Mouse (Mus musculus) cerebellum, postnatal 25 days (tissue): Measurements from ENCODE around the gene Sec24c.

Experiments
- DNase-seq, 2 experiments: peaks; one replicate each; pipeline ENCODE4 v3.0.0; 2021; ENCODE audit warnings: mixed read lengths in 2 of 2

Gene Sec24c

DNA sequence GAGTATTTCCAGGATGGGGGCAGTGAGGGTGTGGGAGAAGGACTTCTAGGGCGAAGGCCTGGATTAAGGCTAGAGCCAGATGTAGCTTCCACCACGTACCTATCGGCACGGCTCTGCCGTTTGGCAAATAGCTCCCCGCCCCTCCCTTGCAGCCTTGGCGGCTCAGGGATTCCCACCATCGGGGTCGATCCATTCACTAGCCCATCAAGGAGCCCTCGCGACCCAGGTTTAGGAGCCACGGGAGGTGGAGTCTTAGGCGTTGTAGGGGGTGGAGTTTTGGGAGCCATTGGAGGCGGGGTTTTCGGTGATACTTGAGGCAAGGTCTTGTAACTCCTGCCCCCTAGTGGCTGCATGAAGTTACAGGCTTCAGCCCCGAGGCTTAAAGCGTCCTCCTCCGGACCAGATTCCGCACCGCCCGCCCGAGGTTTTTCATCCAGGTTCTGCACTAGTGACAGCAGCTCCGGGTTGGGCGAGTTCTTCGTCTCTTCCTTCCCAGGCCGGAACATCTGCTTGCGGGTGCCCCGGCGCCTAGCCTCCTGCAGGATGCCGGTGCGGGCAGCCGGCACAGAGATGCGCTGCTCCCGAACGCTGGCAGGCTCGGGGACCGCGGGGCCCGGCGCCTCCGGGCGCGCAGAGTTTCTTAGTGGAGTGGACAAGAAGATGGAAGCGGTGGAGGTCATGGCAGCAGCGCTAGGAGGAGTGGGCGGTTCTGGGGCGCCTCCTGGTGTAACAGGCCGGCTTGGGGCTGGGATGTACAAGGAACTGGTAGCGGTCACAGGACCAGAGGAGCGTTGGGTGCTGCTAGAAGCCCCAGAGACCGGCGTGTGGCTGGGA is 13.1 kb upstream of the Sec24c start:
- DNase-seq, result peak; percentile 92 to 95

DNA sequence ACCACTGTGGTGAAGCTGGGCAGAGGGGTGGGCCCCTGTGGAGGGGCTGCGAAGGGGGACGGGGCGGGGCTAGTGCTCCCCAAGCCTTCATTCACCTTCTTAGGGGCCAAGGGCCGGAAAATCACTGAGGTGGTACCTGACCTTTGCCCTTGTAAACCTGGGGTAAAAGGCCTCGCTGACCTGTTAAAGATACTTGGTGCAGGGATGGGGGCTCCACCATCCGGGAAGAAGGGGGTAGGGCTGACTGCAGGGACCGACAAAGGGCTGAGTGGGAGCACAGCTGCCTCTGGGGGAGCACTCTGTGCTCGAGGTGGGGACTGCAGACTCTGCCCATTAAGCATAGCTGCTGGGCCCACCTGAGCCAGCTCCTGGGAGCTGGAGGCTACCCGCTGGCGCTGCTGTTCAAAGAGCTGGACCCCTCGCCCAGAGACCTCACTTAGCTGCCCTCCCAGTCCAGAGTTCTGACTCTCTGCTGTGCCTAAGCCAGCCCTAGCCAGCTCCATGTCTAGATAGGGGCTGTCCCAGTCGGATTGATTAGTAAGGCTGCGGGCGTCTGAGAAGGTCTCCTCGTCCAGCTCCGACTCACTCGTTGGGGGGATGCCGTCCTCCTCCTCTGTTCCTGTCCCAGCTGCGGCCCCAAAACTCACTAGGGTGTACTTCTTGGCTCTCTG is 12.3 kb upstream of the Sec24c start:
- peak; percentile 36 to 43 for DNase-seq

DNA sequence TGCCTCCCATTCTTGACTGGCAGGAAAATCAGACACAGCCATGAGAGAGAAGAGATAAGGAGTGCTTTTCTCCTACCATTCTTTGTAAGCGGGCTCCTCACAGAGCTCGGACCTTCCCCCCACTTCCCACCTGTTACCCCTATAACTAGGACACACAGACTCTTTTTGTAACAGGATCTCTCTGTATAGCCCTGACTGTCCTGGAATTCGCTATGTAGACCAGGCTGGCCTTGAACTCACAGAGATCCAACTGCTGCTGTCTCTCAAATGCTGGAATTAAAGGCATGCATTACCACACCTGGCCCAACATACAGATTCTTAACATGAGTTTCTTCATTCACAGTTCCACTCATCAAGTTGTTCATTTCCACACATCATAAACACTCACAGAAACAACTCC is 11.4 kb upstream of the Sec24c start:
- DNase-seq, result no peak

DNA sequence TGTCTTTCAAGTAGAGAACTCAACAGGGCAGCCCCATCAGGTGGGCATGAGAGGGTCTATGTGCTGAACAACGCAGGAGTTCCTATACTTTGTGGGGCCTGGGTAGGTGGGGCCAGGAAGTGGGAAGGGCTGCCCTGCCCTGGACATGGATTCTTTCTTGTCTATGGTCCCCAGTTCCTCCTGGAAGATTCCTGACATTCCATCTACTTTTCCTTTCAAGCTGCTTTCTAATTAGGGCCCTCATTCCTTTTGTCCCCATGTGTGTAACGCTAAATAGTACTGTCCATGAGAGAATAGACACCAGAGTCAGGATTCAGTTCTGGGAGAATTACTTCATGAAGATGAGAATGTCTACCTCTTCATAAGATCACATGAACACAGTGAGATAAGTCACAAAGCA is 10.5 kb upstream of the Sec24c start:
- DNase-seq, result no peak

DNA sequence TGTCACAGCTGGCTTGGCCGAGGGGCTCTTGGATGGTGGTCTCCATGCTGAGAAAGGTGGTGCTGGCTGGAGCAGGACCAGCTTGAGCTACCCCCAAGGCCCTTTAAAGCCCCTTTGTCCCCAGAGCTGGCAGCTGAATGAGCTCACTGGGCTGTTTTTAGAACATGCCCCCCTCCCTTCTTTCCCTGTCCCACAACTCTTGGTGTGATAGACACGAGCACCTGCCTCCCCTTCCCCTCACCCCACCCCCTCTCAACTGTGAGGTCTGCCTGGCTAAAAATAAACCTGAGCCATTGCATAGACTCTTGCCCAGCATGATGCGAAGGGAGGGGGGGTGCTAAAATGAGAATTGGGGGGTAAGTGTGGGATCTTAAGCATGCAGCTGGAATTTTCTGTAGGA is 9.7 kb upstream of the Sec24c start:
- no peak for DNase-seq

DNA sequence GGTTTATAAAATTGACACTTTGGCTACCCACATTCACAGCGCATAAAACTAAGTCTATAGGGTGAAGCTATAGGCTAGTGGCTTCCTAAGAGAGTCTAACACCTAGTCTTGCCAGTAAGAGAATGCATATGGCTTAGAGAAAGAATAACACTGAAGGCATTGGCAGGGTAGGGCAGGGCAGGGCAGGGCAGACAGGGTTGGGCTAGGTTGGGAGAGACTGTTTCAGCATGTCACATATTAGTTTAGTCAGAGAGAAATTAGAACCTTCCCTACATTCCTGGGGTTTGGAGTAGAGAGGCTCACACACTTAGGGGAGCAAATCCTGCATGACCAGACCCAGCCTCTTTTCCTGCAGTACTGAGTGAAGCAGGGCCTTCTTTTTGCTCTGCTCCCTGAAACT is 6.6 kb upstream of the Sec24c start:
- DNase-seq, result no peak

DNA sequence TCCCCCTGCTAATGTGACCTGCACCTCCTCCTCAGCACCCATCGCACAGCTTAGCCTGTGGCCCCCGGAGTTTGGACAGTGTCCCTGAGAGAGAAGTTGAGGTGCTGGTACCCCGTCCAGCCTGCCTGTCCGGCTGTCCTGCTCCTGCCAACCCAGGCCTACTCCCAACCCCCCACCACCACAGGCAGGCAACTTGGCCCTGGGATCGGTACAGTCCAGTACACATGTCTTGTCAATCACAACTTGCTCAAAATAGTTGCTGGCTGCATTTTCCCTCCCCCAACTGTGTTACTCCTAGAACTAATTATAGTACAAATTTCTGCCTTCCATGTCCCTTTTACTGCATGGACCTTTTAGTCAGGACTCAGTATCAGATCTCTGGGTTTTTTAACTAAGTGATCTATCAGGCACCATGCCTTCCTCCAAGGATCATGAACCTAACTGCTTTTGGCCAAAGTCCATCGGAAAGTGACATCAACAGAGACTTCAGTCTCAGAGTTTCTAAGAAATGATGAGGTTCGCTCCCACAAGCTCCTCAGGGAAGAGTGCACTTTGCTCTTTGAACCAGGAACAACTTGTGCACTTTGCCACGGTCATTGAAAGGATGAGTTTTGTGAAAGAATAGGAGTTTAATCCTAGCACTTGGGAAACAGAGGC is 5.8 kb upstream of the Sec24c start, which contains the start of gene Synpo2l:
Synpo2l (minus strand) TSS at position 201 of the 657 bp plus-strand sequence.
- no peak for DNase-seq

DNA sequence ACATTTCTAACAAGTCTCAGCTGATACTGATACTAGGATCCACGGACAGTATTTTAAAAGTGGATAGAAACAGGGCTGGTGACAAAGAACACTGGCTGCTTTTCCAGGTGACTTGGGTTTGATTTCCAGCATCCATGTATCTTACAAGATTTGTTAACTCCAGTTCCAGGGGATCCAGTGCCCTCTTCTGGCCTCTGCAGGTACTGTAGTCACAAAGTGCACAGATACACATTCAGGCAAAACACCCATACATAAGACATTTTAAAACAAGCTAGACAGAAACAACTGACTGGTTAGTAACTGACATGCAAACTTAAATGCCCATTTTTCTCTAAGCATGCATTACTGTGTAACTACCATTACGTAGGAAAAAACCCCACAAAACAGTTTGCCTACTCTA is 1.1 kb upstream of the Sec24c start:
- peak in 1 of 2 experiments; percentile 57 for DNase-seq

DNA sequence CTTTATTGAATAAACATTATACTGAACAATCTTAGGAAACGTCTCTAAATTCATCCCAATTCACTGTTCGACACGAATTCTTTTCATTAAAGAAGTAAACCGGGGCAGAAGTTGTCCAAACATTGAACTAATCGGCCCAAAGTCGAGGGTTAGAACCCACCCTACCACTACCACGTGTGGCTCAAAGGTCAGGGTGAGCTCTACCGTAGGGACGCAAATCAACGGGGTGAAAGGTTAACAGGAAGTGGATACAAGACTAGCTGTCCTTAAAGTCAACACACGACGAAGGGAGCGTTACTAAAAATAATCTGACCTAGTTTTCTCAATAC is 409 bp upstream of the Sec24c start:
- DNase-seq, result peak in 1 of 2 experiments; percentile 62

DNA sequence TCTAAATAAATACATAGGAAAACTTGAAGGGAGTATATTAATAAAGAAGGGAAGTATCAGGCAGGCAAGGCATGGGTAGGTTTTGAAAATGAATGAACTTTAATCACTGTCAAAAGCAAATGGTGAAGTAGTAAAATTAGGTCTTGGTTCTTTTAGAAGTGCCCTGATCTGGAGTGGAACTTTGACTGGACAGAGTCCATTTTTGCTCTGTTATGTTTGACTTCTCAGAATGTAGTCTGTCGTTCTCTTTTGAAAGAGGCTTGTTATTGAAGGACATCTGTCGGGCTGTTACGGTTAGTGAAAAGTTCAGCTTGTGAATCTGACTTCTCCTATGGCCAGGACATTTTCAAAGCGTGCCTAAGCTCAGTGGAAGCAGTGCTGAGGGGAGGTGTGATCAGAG is 3.8 kb downstream of the Sec24c start:
- no peak for DNase-seq

DNA sequence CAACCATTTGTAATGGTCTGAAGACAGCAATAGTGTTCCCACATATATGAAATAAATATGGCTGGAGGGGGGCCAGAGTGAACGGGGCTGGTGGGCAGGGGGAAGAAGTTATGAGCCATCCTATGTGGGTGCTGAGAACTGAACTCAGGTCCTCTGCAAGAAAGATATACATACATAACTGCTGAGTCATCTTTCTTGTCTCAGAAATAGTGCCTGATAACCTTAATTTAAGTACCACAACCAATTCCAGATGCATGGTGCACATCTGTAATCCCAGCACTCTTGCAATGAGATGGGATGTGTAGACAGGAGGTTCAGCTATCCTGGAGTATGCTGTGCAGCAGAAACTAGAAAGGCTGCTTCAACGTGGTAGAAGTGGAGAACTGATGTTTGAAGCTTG is 7.6 kb downstream of the Sec24c start:
- no peak for DNase-seq

DNA sequence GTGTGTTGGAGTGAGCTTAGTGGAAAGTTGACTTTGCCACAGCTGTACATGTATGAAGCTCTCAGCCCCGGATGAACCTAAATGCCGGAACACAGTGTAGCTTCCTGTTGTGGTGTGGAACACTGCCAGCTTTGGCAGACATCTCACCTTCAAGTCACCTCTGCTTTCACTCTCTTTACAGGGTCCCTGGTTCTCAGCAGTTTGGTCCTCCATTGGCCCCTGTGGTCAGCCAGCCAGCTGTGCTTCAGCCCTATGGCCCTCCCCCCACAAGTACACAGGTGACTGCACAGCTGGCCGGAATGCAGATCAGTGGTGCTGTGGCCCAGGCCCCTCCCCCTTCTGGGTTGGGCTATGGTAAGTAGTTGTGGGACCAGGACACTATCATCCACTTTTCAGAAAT is 8.4 kb downstream of the Sec24c start:
- DNase-seq, result no peak

DNA sequence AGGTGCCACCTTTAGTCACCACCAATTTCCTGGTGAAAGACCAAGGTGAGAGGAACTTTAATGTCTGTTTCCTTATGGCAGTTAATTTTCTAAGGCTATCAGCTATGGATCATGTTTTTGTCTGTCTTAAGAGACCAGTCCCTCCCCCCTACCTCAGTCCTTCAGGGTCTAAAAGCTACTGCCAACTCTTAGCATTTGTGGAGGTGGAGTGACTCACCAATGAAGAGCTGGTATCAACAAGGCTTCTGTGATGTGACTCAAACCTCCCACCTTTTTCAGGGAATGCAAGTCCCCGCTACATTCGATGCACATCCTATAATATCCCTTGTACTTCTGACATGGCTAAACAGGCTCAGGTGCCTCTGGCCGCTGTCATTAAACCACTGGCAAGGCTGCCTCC is 12.5 kb downstream of the Sec24c start:
- no peak for DNase-seq

DNA sequence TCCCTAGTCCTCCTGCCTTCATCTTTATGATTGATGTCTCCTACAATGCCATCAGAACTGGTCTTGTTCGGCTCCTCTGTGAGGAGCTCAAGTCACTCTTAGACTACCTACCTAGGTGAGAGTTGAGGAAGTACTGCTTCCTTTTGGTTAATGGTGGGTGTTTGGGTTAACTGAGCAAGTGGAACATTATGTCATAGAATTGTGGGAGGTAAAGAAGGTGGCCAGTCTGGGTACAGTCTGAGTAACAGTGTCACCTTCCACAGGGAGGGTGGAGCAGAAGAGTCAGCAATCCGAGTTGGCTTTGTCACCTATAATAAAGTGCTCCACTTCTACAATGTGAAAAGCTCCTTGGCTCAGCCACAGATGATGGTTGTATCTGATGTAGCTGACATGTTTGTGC is 14.9 kb downstream of the Sec24c start:
- DNase-seq, result no peak

DNA sequence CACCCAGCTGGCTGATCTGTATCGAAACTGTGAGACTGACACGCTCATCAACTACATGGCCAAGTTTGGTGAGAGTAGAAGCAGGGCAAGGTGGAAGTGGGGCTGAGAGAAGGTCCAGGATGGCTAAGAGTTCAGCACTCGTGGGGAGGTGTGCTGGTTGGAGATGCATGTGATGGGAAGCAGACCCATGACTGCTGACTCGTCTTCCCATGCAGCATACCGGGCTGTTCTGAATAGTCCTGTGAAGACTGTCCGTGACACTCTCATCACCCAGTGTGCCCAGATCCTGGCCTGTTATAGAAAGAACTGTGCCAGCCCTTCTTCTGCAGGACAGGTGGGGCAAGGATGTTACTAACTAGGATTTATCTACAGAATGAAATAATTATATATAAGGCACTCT is 17.7 kb downstream of the Sec24c start:
- DNase-seq, result no peak

DNA sequence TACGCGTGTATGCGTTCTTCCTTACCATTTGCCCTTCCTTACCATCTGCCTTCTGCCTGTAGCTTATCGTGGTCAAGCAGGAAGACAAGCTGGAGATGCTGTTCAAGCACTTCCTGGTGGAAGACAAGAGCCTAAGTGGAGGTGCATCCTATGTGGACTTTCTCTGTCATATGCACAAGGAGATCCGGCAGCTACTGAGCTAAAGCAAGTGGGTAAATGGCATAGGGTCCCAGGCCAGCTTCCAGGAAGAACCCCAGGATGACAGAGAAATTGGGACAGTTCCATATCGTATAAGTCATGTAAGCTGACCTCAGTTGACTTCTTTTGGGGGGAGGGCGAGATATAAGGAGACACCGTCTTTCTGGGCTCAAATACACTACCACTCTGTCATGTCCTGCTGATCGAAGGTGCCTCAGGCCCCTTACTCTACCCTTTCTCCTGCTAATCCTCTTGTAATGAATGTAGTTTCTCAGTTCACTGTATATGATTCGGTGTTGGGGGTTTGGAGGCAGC is 19.5 kb downstream of the Sec24c start:
- no peak for DNase-seq

DNA sequence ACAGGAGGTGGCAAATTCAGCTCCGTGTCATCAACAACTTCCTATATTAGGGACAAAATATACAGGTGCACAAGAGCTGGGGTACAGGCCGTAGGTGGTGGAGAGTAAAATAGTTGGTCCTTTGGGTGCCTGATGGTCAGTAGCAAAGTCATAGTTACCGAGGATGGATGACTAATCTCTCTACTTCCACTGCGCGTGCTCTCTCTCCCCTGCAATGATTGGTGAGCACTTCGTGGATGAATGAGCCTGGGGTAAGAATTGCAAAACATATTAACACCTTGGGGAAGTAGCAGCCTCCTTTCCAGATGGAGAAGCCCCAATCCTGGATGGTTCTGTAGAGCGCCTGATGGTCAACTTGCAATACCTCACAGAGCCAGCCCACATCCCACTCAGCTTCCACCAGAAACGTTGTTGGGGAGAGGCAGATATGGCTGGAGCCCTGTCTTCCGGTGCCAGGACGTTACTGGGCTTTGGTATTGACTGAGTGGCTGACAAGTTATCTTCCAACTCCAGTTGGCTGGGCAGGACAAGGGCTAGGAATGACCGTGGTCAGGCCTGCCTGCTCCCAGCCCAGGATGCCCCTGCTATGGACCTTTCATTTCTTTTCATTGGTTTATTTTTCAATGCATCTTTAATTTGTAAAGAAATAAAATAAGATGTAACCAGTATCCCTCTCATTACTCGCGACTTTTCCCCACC is 20.2 kb downstream of the Sec24c start:
- no peak for DNase-seq

DNA sequence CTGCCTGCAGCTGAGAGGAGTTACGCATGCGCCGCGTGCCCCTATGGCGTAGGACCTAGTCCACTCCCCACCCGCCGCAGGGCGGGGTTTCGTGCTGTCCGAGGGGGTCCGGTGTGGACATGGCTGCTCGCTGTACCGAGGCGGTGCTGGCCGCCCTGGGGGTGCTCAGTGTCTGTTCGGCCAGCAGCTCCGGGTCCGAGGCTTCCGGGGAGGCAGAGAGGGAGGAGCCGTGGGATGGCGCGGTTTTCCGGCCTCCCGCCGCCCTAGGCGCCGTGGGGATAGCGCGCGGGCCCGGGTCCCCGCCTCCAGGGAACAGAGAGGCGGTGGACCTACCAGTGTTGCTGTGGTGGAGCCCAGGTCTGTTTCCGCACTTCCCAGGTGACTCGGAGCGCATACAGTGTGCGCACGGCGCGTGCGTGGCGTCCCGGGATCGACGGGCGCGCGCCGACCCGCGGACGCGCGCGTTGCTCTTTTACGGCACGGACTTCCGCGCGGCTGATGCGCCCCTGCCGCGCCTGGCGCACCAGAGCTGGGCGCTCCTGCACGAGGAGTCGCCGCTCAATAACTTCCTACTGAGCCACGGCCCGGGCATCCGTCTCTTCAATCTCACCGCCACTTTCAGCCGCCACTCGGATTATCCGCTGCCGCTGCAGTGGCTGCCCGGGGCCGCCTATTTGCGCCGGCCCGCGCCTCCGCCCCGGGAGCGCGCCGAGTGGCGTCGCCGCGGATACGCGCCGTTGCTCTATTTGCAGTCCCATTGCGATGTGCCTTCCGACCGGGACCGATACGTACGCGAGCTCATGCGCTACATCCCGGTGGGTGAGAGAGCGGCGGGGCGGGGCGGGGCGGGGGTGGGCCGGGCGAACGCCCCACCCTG is 21.0 kb downstream of the Sec24c start, which contains the start of gene Fut11:
Fut11 (plus strand) TSS at position 85 of the 877 bp plus-strand sequence.
- peak; percentile 93 to 94 for DNase-seq

DNA sequence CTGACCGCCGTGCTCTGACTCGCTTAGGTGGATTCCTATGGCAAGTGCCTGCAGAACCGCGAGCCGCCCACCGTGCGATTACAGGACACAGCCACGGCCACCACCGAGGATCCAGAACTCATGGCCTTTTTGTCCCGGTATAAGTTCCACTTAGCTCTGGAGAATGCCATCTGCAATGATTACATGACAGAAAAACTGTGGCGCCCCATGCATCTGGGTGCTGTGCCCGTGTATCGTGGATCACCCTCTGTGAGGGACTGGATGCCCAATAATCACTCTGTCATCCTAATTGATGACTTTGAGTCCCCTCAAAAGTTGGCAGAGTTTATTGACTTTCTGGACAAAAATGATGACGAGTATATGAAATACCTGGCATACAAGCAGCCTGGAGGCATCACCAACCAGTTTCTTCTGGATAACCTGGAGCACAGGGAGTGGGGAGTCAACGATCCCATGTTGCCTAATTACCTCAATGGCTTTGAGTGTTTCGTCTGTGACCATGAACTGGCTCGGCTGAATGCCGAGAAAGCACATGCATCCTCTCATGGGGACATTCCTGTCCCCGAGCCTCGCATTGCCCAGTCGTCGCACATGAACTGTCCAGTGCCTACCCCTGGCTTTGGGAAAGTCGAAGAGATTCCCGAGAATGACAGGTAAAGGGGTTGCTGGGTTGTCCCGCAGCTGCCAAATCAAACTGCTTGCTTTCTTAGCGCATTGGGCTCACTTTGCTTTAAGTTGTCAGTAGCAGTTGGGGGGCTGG is 21.8 kb downstream of the Sec24c start:
- DNase-seq, result peak; percentile 26 to 43

DNA sequence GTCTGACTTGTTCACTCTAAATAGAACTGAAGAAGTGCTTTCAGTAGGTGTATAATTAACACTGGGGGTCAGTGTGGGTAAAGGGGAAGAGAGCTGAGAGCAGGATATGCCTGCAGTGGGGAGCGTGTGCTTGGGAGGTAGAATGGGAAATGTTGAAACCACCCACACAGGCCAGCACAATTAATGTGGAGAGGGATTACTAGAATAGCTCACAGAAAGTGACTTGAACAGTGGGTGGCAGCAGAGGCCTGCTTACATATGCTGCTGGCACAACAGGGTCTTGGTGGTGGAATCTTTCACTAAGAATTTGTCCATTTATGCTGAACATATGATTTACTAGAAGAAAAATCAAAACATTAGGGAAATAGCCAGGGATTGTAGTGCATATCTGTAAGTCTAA is 22.9 kb downstream of the Sec24c start:
- peak; percentile 41 to 71 for DNase-seq

DNA sequence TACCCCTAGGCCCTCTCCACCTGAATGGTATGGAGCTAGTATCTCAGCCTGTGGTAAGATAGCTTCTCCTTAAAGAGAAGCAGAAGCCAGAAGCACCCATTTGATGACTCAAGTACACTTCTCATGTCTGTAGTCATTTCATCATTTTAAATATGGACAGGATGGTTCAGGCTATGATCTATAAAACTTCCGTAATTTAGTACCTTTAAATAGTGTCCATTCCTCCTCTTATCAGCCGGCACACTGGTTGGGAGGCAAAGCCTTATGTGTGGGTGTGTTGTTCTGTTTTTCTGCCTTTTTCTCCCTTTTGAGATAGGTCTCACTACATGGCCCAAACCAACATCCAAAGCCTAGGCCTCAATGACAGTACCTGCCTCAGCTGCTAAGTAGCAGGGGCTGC is 24.4 kb downstream of the Sec24c start:
- DNase-seq, result no peak
